Mouse (Mus musculus) intestine, embryonic 14.5 days (tissue): ENCODE measurements around the gene Pgrmc1. TPM values are rescaled to one million over a fixed set of nuclear protein-coding genes. Genes with fewer than 3 reads are reported as not detected.
A peak's percentile ranks its signal among the peaks of the same experiment; 100 is the strongest.

Experiments used
- ATAC-seq: fragments of 200-750 bp; cut with Nextera tagmentation; replicated peaks from 2 replicates; pipeline ENCODE4 v1.8.0; 2017; ENCODE audit warnings: low read depth, moderate number of reproducible peaks, moderate TSS enrichment, moderate library complexity; ENCODE audit not compliant: low FRiP score, low TSS enrichment
- DNase-seq: peaks from one replicate; pipeline ENCODE4 v3.0.0-alpha.2; 2018; ENCODE audit warnings: low spot score
- H3K27ac ChIP-seq: fragments of 300-500 bp; sonication (generic); 2 replicates; pipeline ENCODE4 v1.5.1; 2014; ENCODE audit warnings: low read depth, mild to moderate bottlenecking, control low read depth
- H3K27me3 ChIP-seq: fragments of 300-500 bp; sonication (generic); replicated peaks from 2 replicates; pipeline ENCODE4 v1.6.1; 2014; ENCODE audit warnings: low read length, control low read depth; ENCODE audit not compliant: control insufficient read depth, insufficient read depth
- H3K36me3 ChIP-seq: fragments of 300-500 bp; sonication (generic); 2 replicates; pipeline ENCODE4 v1.6.1; 2014; ENCODE audit warnings: low read length, control low read depth; ENCODE audit not compliant: control insufficient read depth, insufficient read depth
- H3K4me1 ChIP-seq: fragments of 300-500 bp; sonication (generic); replicated peaks from 2 replicates; pipeline ENCODE4 v1.6.1; 2014; ENCODE audit warnings: low read length, control low read depth, mixed read lengths; ENCODE audit not compliant: control insufficient read depth, insufficient read depth
- H3K4me2 ChIP-seq: fragments of 300-500 bp; sonication (generic); 2 replicates; pipeline ENCODE4 v1.6.1; 2014; ENCODE audit warnings: low read length
- H3K4me3 ChIP-seq: fragments of 300-500 bp; sonication (generic); 2 replicates; pipeline ENCODE4 v1.5.1; 2014; ENCODE audit warnings: low read depth, low read length, control low read depth, mixed read lengths
- H3K9ac ChIP-seq: fragments of 300-500 bp; sonication (generic); 2 replicates; pipeline ENCODE4 v1.6.1; 2014; ENCODE audit warnings: mild to moderate bottlenecking, low read length
- H3K9me3 ChIP-seq: fragments of 300-500 bp; sonication (generic); 2 replicates; pipeline ENCODE4 v1.6.1; 2016; ENCODE audit warnings: low read length, control low read depth; ENCODE audit not compliant: control insufficient read depth
- WGBS: fragments of 180-500 bp; shearing (Covaris S2); extraction: QIAGEN DNeasy Blood & Tissue Kit; methylation state at CpG from one replicate; pipeline ENCODE4 v1.1.7; 2014; 5-methylcytosine and 5-hydroxymethylcytosine counted together
- polyA plus RNA-seq: library from polyadenylated mRNA; unstranded; fragments of >200 nt; fragmentation: Nextera tagmentation; extraction: Ambion mirVana; gene quantifications from 2 replicates; pipeline ENCODE4 v1.2.1, GENCODE M21; 2014

The Pgrmc1 gene
- polyA plus RNA-seq, 1 experiment from 2014 or later: 205 TPM

- no peaks in the 10 kb centered on the region for H3K27me3 ChIP-seq
- no peak for ATAC-seq
- no peak overlapping the region for H3K4me3 ChIP-seq
- H3K36me3 ChIP-seq: no peaks in the 10 kb centered on the region
- no peaks in the 10 kb centered on the region for H3K9me3 ChIP-seq
- WGBS: 8% methylated on average over 1 of the region's 1 CpGs
- no peak overlapping the region for H3K4me2 ChIP-seq
- H3K27ac ChIP-seq: no peak overlapping the region
- DNase-seq: no peak
- no peak overlapping the region for H3K9ac ChIP-seq
- H3K4me1 ChIP-seq: no peaks in the 10 kb centered on the region
Measured at GRCm38 (mm10) chrX:36630771-36631170, 32.8 kb downstream of the Pgrmc1 start.

- no peaks in the 10 kb centered on the region for H3K4me1 ChIP-seq
- no peak for DNase-seq
- no peaks in the 10 kb centered on the region for H3K9me3 ChIP-seq
- H3K36me3 ChIP-seq: no peaks in the 10 kb centered on the region
- no peak overlapping the region for H3K4me2 ChIP-seq
- 86% methylated on average over 6 of the region's 6 CpGs for WGBS
- no peak overlapping the region for H3K4me3 ChIP-seq
- ATAC-seq: no peak
- H3K9ac ChIP-seq: no peak overlapping the region
- H3K27ac ChIP-seq: no peak overlapping the region
- H3K27me3 ChIP-seq: no peaks in the 10 kb centered on the region
Measured at GRCm38 (mm10) chrX:36640046-36640445, 42.0 kb downstream of the Pgrmc1 start.

- DNase-seq (peak; percentile 84), ATAC-seq (peak; percentile 95)
- H3K4me1 ChIP-seq: no peaks in the 10 kb centered on the region
- peak within 1 kb of the TSS; percentile 47 for H3K9ac ChIP-seq
- no peaks in the 10 kb centered on the region for H3K27me3 ChIP-seq
- H3K4me3 ChIP-seq: peak within 1 kb of the TSS; percentile 53
- peak within 1 kb of the TSS; percentile 36 for H3K4me2 ChIP-seq
- H3K27ac ChIP-seq: peak within 1 kb of the TSS; percentile 36; the same call in 1 of the 2 replicates
- no peaks in the 10 kb centered on the region for H3K36me3 ChIP-seq
- WGBS: 10% methylated on average over 50 of the region's 60 CpGs
- no peaks in the 10 kb centered on the region for H3K9me3 ChIP-seq
Measured at GRCm38 (mm10) chrX:36644657-36645551, 46.9 kb downstream of the Pgrmc1 start, which contains the start of gene Akap17b. Gene Akap17b, minus strand, starts transcription at chrX:36645395.

Other genes starting within 250 kb of the Pgrmc1 start
- gene Gm6268, start 196.9 kb upstream of the Pgrmc1 start, polyA plus RNA-seq: not detected in 2 replicates
- gene Gm14569, start 106.4 kb upstream of the Pgrmc1 start, polyA plus RNA-seq: 0.04 TPM in 1 of 2 replicates, not detected in the other
- gene Akap17b, start 47.2 kb downstream of the Pgrmc1 start, polyA plus RNA-seq: 3.2 and 3.3 TPM in 2 replicates
- 1.5 and 2.3 TPM in 2 replicates for gene Slc25a43, start 145.5 kb downstream of the Pgrmc1 start, polyA plus RNA-seq
- 766 and 827 TPM in 2 replicates for gene Slc25a5, start 197.4 kb downstream of the Pgrmc1 start, polyA plus RNA-seq